Mouse (Mus musculus) heart, postnatal 0 days (tissue): ENCODE results near the gene Usp9y. TPM values are rescaled to one million over a fixed set of nuclear protein-coding genes. Genes with fewer than 3 reads are reported as not detected.

ENCODE experiments used
- ATAC-seq: fragments of 200-750 bp; cut with Nextera tagmentation; 2 replicates; pipeline ENCODE4 v1.8.0; 2017; ENCODE audit warnings: low read depth, moderate number of reproducible peaks, moderate library complexity; ENCODE audit not compliant: insufficient read depth
- DNase-seq: peaks from one replicate; pipeline ENCODE4 v3.0.0-alpha.2; 2016; ENCODE audit warnings: low spot score
- H3K27ac ChIP-seq: fragments of 300-500 bp; sonication (generic); 2 replicates; pipeline ENCODE4 v1.5.1; 2014; ENCODE audit warnings: low read depth, mild to moderate bottlenecking
- H3K27me3 ChIP-seq: fragments of 300-500 bp; sonication (generic); 2 replicates; pipeline ENCODE4 v1.6.1; 2014; ENCODE audit warnings: low read length, mixed read lengths; ENCODE audit not compliant: control insufficient read depth, insufficient read depth
- H3K36me3 ChIP-seq: fragments of 300-500 bp; sonication (generic); replicated peaks from 2 replicates; pipeline ENCODE4 v1.6.1; 2014; ENCODE audit warnings: low read length, mixed read lengths; ENCODE audit not compliant: control insufficient read depth, insufficient read depth
- H3K4me1 ChIP-seq: fragments of 300-500 bp; sonication (generic); 2 replicates; pipeline ENCODE4 v1.6.1; 2014; ENCODE audit warnings: antibody characterized with exemption; ENCODE audit not compliant: control insufficient read depth, insufficient read depth
- H3K4me2 ChIP-seq: fragments of 300-500 bp; sonication (generic); 2 replicates; pipeline ENCODE4 v1.6.1; 2014; ENCODE audit warnings: low read depth, mild to moderate bottlenecking, low read length, moderate library complexity
- H3K4me3 ChIP-seq: fragments of 300-500 bp; sonication (generic); 2 replicates; pipeline ENCODE4 v1.5.1; 2014; ENCODE audit warnings: low read depth, low read length
- H3K9ac ChIP-seq: fragments of 300-500 bp; sonication (generic); replicated peaks from 2 replicates; pipeline ENCODE4 v1.6.1; 2014; ENCODE audit warnings: low read depth, low read length, mixed read lengths
- H3K9me3 ChIP-seq: fragments of 300-500 bp; sonication (generic); replicated peaks from 2 replicates; pipeline ENCODE4 v1.6.1; 2016; ENCODE audit warnings: low read length; ENCODE audit not compliant: control insufficient read depth
- CTCF ChIP-seq: IDR thresholded peaks from 2 replicates; pipeline ENCODE4 v1.5.1; 2016; ENCODE audit warnings: antibody characterized with exemption, control low read depth, low read depth
- EP300 ChIP-seq: IDR thresholded peaks from 2 replicates; pipeline ENCODE4 v1.6.1; 2016; ENCODE audit warnings: antibody characterized with exemption, low read depth
- WGBS: fragments of 180-500 bp; shearing (Covaris S2); extraction: QIAGEN DNeasy Blood & Tissue Kit; methylation state at CpG from one replicate; pipeline ENCODE4 v1.1.7; 2014; 5-methylcytosine and 5-hydroxymethylcytosine counted together
- polyA plus RNA-seq: library from polyadenylated mRNA; unstranded; fragments of >200 nt; fragmentation: Nextera tagmentation; extraction: Ambion mirVana; gene quantifications from 2 replicates; pipeline ENCODE4 v1.2.1, GENCODE M21; 2015
- total RNA-seq: library from RNA; depleted of rRNA; stranded (reverse); fragments of >200 nt; gene quantifications from 2 replicates; pipeline ENCODE4 v1.2.3, GENCODE M21; 2014; ENCODE audit warnings: low replicate concordance; rRNA removed

Gene Usp9y
- total RNA-seq (not detected in 2 replicates), polyA plus RNA-seq (not detected in 2 replicates)

- Histone ChIP-seq H3K4me3 (no peak within 1 kb of the TSS), H3K4me1 (no peaks in the 10 kb centered on the region), H3K27me3 (no peaks in the 10 kb centered on the region), H3K36me3 (no peaks in the 10 kb centered on the region), H3K9ac (no peak within 1 kb of the TSS), H3K9me3 (no peaks in the 10 kb centered on the region), H3K27ac (no peak within 1 kb of the TSS), H3K4me2 (no peak within 1 kb of the TSS)
- ATAC-seq: no peak
- WGBS: 83% methylated on average over 13 of the region's 13 CpGs
- no peak for DNase-seq
- TF ChIP-seq CTCF (no peak), EP300 (no peak)
Observed at GRCm38 (mm10) chrY:1459682-1460081, at the start of gene Usp9y. TSS of gene Usp9y (minus strand) at chrY:1459782.

GRCm38 (mm10) chrY:1293708-1294107 is 165.9 kb downstream of the Usp9y start:
- ATAC-seq: no peak
- H3K36me3 ChIP-seq: no peaks in the 10 kb centered on the region
- no peaks in the 10 kb centered on the region for H3K9me3 ChIP-seq
- H3K9ac ChIP-seq: no peak overlapping the region
- no peaks in the 10 kb centered on the region for H3K4me1 ChIP-seq
- TF ChIP-seq EP300 (no peak), CTCF (no peak)
- H3K4me3 ChIP-seq: no peak overlapping the region
- H3K4me2 ChIP-seq: no peak overlapping the region
- H3K27me3 ChIP-seq: no peaks in the 10 kb centered on the region
- no peak overlapping the region for H3K27ac ChIP-seq
- DNase-seq: no peak

GRCm38 (mm10) chrY:1286171-1286795 is 173.3 kb downstream of the Usp9y start, which contains the start of gene Ddx3y:
TSS of gene Ddx3y (minus strand) at chrY:1286629.
- Histone ChIP-seq H3K27ac (peak within 1 kb of the TSS; percentile 78), H3K4me3 (peak within 1 kb of the TSS; percentile 50), H3K9ac (peak within 1 kb of the TSS; percentile 46), H3K36me3 (no peaks in the 10 kb centered on the region), H3K4me2 (peak within 1 kb of the TSS; percentile 48), H3K27me3 (no peaks in the 10 kb centered on the region), H3K4me1 (no peaks in the 10 kb centered on the region), H3K9me3 (no peaks in the 10 kb centered on the region)
- DNase-seq: peak; percentile 62
- ATAC-seq: peak; percentile 95
- TF ChIP-seq CTCF: no peak
- TF ChIP-seq EP300: no peak
- 3% methylated on average over 23 of the region's 31 CpGs for WGBS

- DNase-seq (peak; percentile 5), ATAC-seq (peak; percentile 41)
- Histone ChIP-seq H3K4me1 (no peaks in the 10 kb centered on the region), H3K27ac (peak overlapping the region; percentile 78), H3K4me3 (peak overlapping the region; percentile 50), H3K4me2 (peak overlapping the region; percentile 48), H3K27me3 (no peaks in the 10 kb centered on the region), H3K9ac (peak overlapping the region; percentile 46), H3K9me3 (no peaks in the 10 kb centered on the region), H3K36me3 (no peaks in the 10 kb centered on the region)
- 1% methylated on average over 11 of the region's 12 CpGs for WGBS
- TF ChIP-seq EP300: no peak
- TF ChIP-seq CTCF: no peak
Observed at GRCm38 (mm10) chrY:1285735-1286134, 173.8 kb downstream of the Usp9y start.

Other genes starting within 250 kb of the Usp9y start
- 11.4 and 17.1 TPM in 2 replicates for gene Uty, start 214.0 kb downstream of the Usp9y start, total RNA-seq
- gene Uty, start 214.0 kb downstream of the Usp9y start, polyA plus RNA-seq: not detected in 2 replicates
- 15.8 and 16.8 TPM in 2 replicates for gene Ddx3y, start 173.2 kb downstream of the Usp9y start, total RNA-seq
- not detected in 2 replicates for gene Ddx3y, start 173.2 kb downstream of the Usp9y start, polyA plus RNA-seq